Mouse (Mus musculus) inflammation-experienced regulatory T-cells (primary cell): ENCODE data around the gene Kcnj15. TPM values are rescaled to one million over a fixed set of nuclear protein-coding genes. Genes with fewer than 3 reads are reported as not detected.

Source experiments
- polyA plus RNA-seq, 2 experiments: library from polyadenylated mRNA; unstranded; fragments of 100-300 nt; shearing (Covaris generic); gene quantifications; one replicate each; pipeline ENCODE4 v1.2.1; 2017

The Kcnj15 gene
- 1 to 10 TPM in 1 of 2 experiments, under 1 TPM in 1; 0.56 to 1.3 TPM for polyA plus RNA-seq

DNA sequence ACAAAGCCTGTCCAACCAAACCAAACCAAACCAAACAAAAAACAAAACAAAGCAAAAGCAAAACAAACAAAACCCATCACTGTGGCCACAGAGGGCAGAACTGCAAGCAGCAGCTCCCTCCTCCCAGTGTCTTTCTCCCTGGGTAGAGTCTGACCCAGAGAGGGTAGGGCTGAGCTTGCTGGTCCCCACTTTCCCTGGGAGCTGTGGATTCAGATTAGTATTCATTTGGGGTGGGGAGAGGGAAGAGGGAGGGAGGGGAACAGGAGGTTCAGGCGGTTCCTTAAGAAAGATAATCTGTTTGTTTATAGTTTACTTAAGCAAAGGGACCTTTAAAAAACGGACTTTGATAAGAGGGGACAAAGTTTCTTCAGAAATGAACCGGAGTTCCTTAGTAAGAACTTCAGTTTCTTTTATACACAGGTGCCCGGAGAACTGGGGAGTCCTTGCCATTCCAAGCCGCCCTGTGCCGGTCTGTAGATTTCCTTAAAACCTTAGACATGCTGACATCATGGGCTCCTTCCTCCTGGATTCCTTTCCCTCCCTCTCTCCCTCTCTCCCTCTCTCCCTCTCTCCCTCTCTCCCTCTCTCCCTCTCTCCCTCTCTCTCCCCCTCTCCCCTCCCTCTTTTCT, at the start of gene Kcnj15:
Gene Kcnj15, plus strand, starts transcription at position 293 of the 629 bp plus-strand sequence.

